Mouse (Mus musculus) embryo, embryonic 11.5 days (tissue): ENCODE measurements around the gene Slc2a10.
"Not testable (repeated sequence)": the region's sequence is repeated elsewhere in the genome, so short reads cannot be mapped to it uniquely, and the experiment has no call there.

Experiments used
- DNase-seq: peaks from one replicate; pipeline ENCODE4 v3.0.0-alpha.2; 2012; ENCODE audit warnings: low read depth, low spot score

Gene Slc2a10

GRCm38 (mm10) chr2:165509686-165510085 lies 6.1 kb downstream of the Slc2a10 start:
- no peak for DNase-seq

DNA sequence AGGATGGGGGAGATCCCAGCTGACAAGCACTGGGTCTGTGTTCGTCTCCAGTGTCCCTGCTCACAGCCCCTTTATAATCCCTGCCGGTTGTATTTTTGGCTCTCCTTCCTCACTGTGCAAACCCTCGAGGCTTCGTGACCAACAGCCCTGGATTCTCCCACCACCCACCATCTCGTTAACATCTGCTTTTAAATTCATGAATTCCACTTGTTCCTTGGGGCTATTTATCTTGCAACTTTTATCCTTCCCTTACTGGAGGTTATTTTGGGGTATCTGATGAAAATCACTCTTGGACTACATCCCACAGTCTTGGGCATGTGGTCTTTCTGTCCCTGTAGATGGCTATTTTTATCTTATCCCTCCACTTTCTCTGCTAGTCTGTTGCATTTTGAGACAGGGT lies 6.9 kb downstream of the Slc2a10 start:
- no peak for DNase-seq

GRCm38 (mm10) chr2:165510914-165511458 lies 7.4 kb downstream of the Slc2a10 start:
- not testable (repeated sequence) for DNase-seq

- DNase-seq, result not testable (repeated sequence)
Measured at GRCm38 (mm10) chr2:165511530-165511929, 7.9 kb downstream of the Slc2a10 start.

- DNase-seq, result no peak
Measured at GRCm38 (mm10) chr2:165512426-165512825, 8.8 kb downstream of the Slc2a10 start.

- no peak for DNase-seq
Measured at GRCm38 (mm10) chr2:165512870-165513600, 9.4 kb downstream of the Slc2a10 start.

DNA sequence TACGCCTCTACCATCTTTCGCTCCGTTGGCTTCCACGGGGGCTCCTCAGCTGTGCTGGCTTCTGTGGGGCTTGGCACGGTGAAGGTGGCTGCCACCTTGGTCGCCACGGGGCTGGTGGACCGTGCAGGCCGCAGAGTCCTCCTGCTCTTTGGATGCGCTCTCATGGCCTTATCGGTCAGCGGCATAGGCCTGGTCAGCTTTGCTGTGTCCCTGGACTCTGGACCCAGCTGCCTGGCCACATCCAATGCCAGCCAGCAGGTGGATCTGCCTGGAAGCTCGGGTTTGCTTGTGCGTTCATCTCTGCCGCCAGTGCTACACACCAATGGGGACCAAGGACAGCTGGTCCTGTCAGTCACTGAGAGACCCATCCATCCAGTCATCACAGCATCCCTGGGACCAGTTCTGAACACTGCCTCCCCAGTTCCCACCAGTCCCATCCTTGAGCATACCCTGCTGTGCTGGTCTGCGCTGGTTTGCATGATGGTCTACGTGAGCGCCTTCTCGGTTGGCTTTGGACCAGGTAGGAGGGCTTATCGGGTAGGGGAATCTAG lies 11.7 kb downstream of the Slc2a10 start:
- DNase-seq, result no peak

DNA sequence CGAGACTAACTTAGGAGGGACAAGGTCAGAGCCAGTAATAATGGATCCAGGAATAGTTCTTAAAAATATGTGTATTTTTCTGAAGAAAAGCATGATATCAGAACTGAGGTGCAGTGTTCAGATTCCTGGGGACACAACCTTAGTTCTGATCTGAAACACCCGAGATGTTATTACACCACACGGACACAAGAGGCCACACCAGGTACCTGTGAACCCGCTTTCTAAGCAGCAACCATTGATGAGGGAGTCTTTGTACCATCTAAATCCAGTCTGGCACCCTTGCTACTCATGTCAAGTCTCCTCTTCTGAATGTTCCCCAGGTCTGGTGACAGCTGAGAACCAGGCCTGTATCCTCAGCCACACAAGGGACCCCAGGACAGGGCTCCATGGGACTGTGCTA lies 22.0 kb downstream of the Slc2a10 start:
- DNase-seq, result no peak

GRCm38 (mm10) chr2:165529106-165529505 lies 25.5 kb downstream of the Slc2a10 start:
- peak; percentile 54 for DNase-seq

GRCm38 (mm10) chr2:165533789-165534188 lies 30.2 kb downstream of the Slc2a10 start:
- no peak for DNase-seq

GRCm38 (mm10) chr2:165540975-165541374 lies 37.4 kb downstream of the Slc2a10 start:
- no peak for DNase-seq

DNA sequence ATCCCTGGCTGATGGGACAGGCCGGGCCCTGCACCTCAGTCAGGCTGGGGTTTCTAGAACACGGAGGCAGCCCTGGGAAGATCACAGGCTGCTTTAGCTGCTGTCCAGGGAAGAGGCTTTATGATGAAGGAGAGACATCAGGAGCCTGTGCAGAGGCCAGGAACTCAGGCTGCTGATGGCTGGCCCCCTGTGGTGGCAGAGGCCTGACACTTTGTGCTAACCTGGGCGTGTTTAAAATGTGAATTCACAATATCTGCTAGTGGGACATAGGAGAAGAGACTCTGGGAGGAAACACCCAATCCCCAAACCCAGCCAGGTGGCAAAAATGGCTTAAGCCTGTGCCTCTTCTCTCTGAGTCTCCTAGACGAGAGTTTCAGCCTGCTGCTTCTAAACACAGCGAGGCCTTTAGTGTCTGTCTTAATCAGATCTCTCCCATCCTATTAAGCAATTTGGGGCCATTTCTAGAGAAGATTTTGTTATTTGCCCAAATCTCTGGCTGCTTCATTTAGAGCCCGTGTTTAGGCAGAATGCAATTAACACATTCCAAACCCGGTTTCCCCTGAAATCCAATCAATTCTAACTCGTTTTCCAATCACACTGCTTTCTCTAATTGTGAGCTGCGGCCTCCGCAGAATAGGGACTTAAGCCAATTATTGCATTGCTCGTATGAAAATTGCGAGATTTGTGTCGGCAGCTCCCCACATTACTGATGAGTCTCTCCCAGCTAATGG lies 39.5 kb downstream of the Slc2a10 start:
- no peak for DNase-seq

DNA sequence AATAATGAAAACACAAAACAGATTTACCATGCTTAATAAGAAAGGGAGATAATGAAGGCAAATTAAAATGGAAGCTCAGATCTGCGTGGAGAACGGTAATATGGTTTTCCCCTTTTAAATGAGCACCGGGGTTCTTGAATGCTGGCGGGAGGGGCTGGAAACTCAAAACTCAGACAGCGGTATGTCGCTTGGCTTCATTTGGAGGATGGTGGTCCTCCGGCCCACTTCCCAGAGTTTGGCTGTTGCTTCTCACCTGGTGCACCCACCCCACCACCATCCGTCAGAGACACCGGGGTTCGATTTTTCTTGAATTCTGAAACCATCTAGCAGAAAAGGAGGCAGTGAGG lies 40.1 kb downstream of the Slc2a10 start:
- DNase-seq, result no peak

DNA sequence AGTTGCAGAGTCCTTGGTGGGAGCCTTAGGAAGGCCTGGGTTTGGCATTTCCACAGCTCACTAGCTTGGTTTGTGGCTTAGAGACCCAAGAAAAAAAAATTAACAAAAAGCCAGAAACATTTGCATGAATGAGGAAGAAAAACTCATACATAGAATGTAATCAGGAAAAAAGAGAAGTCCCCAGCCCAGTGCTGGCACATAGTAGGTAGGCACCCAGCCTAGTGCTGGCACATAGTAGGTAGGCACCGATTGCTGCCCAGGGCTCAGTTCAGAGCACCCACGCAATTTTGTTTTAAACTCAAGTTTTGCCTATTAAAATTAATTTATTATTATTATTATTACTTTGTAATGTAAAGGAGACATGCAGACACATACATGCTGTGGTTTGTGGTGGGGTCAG lies 42.1 kb downstream of the Slc2a10 start:
- DNase-seq, result no peak

DNA sequence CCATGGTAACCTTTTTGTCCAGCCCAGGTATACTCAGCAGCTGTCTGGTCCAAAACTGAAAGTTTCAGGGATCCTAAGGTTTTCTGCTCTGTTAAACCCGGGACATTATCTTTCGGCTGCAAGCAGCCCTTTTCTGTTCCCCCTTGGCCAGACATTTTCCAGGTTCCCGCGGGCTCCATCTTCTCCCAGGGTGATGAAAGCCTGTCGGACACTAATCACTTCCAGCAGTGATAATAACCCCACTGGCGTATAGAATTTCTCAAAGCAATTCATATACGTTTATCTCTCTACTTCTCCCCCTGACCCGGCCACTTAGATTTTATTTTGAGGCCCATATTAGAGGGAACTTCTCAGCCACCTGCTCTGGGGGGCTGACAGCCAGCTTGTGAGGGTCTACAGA lies 42.8 kb downstream of the Slc2a10 start:
- DNase-seq, result no peak

GRCm38 (mm10) chr2:165547410-165547809 lies 43.8 kb downstream of the Slc2a10 start:
- peak; percentile 56 for DNase-seq

DNA sequence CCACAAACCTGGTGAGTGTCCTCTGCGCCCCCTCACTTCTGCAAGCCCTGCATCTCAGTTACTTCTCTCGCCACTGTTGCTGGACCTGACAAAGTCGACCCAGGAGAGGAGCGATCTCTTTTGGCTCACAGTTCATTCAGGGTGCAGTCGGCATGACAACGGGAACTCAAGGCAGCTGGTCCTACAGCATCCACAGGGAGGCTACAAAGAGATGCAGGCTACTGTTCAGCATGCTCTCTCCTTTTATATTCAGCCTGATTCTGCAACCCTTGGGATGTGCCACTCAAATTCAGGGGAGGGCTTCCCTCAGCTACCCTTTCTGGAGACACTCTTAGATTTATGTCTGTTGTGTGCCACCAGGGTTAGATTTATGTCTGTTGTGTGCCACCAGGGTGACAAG lies 45.0 kb downstream of the Slc2a10 start:
- no peak for DNase-seq

DNA sequence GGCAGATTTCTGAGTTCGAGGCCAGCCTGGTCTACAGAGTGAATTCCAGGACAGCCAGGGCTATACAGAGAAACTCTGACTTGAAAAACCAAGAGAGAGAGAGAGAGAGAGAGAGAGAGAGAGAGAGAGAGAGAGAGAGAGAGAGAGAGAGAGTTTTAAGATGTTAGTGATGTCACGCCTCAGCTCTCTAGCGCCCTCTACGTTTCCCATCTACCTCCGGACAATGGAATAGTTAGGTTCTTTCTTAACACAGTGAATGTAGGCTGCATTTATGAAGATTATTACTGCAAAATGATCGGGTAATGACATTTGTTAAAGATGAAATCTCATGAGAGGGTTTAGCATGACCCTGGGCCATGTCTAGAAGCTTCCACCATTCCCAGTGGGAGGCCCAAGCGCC lies 46.8 kb downstream of the Slc2a10 start:
- not testable (repeated sequence) for DNase-seq

DNA sequence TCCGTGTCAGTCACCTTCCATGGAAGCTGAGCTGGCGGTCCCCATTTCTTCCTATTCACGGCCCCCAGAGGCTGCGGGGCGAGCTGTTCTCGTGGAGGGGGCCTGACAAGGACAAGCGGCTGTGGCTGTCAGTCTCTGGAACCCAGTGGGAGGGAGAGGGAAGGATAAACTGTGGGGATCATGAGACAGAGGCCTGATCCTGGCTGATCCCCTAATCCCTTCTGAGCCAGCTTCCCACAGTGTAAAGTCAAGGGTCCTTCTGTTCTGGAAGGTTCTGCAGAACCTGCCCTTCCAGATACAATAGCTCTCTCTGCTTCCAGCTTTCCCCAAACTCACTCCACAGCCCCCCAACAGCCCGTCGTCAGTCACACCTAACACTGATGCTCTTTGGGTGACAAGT lies 50.5 kb downstream of the Slc2a10 start:
- no peak for DNase-seq

- DNase-seq, result no peak
Measured at GRCm38 (mm10) chr2:165557278-165557677, 53.7 kb downstream of the Slc2a10 start.

DNA sequence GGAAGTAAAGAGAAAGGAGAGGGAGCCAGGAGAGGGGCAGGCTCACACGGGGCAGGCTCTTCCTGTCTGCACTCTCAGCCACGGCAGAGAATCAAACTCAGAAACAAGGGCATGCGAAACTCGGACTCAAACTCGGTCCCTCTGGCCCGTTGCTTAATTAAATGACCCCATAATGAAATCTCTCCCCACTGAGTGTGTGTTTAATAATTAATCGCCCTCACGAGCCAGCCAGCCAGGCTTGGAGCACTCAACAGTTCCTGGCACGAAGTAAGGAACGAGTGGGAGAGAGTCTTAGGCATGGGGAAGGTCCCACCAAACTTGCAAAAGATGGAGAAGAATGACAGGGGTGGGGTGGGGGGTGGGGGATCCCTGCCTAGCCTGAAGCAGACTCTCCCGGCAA lies 55.3 kb downstream of the Slc2a10 start:
- no peak for DNase-seq

DNA sequence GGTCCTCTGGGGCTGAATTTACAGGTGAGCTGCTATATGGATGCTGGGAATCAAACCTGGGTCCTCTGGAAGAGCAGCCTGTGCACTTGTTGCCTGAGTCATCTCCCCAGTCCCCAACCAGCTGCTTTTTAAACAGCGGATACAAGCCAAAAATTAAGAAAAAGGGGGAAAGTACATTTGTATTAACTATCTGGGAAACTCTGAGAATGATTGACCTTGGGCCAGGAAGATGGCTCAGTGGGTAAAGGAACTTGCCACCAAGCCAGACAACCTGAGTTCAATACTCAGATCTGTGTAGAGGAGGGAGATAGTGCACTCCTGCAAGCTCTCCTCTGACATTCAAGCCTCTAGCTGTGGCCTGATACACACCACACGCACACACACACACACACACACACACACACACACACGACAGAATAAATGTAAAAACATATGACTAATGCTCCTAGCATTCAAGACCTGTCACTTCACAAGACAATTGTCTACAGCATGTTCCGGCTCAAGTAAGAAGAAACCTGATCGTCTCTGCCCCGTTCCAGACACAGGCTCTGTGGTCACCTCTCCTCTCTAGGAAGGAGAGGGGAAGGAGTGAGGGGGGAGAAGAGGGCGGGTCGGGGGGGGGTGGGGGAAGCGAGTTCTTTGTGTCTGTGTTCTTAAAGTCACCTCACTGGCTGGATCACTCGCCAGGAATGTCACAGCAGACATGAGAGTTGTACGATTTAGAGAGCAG lies 56.1 kb downstream of the Slc2a10 start:
- DNase-seq, result no peak
